Mouse (Mus musculus) heart, embryonic 15.5 days (tissue): Measurements from ENCODE around the gene Polr2g. TPM values are rescaled to one million over a fixed set of nuclear protein-coding genes. Genes with fewer than 3 reads are reported as not detected.
"Not testable (repeated sequence)": the region's sequence is repeated elsewhere in the genome, so short reads cannot be mapped to it uniquely, and the experiment has no call there.

ENCODE experiments used
- ATAC-seq: fragments of 200-750 bp; cut with Nextera tagmentation; replicated peaks from 2 replicates; pipeline ENCODE4 v1.8.0; 2017; ENCODE audit warnings: low read depth, moderate TSS enrichment; ENCODE audit not compliant: insufficient number of reproducible peaks, insufficient read depth, low FRiP score
- H3K27ac ChIP-seq: fragments of 300-500 bp; sonication (generic); 2 replicates; pipeline ENCODE4 v1.5.1; 2015; ENCODE audit warnings: mild to moderate bottlenecking, inconsistent platforms
- H3K27me3 ChIP-seq: fragments of 300-500 bp; sonication (generic); 2 replicates; pipeline ENCODE4 v1.6.1; 2015; ENCODE audit warnings: inconsistent platforms
- H3K36me3 ChIP-seq: fragments of 300-500 bp; sonication (generic); 2 replicates; pipeline ENCODE4 v1.6.1; 2015; ENCODE audit warnings: mild to moderate bottlenecking, inconsistent platforms
- H3K4me1 ChIP-seq: fragments of 300-500 bp; sonication (generic); replicated peaks from 2 replicates; pipeline ENCODE4 v1.6.1; 2015; ENCODE audit warnings: inconsistent platforms
- H3K4me2 ChIP-seq: fragments of 300-500 bp; sonication (generic); 2 replicates; pipeline ENCODE4 v1.6.1; 2015; ENCODE audit warnings: inconsistent platforms, mild to moderate bottlenecking, moderate library complexity
- H3K4me3 ChIP-seq: fragments of 300-500 bp; sonication (generic); 2 replicates; pipeline ENCODE4 v1.5.1; 2015; ENCODE audit warnings: mild to moderate bottlenecking, inconsistent platforms
- H3K9ac ChIP-seq: fragments of 300-500 bp; sonication (generic); 2 replicates; pipeline ENCODE4 v1.6.1; 2015; ENCODE audit warnings: mild to moderate bottlenecking, inconsistent platforms
- H3K9me3 ChIP-seq: fragments of 300-500 bp; sonication (generic); replicated peaks from 2 replicates; pipeline ENCODE4 v1.6.1; 2016; ENCODE audit warnings: inconsistent platforms
- WGBS: fragments of 180-500 bp; shearing (Covaris S2); methylation state at CpG from one replicate; pipeline ENCODE4 v1.1.7; 2015; ENCODE audit warnings: mixed read lengths; 5-methylcytosine and 5-hydroxymethylcytosine counted together
- polyA plus RNA-seq: library from polyadenylated mRNA; unstranded; fragments of >200 nt; fragmentation: Nextera tagmentation; extraction: Ambion mirVana; gene quantifications from 2 replicates; pipeline ENCODE4 v1.2.1, GENCODE M21; 2015

The Polr2g gene
- 118 and 126 TPM in 2 replicates for polyA plus RNA-seq

GRCm38 (mm10) chr19:8798264-8798946 lies at the start of gene Polr2g:
Gene Polr2g, minus strand, starts transcription at chr19:8798577.
- Histone ChIP-seq H3K9me3 (no peaks in the 10 kb centered on the region), H3K36me3 (peaks cover 21% of the 10 kb centered on the region), H3K27me3 (no peaks in the 10 kb centered on the region), H3K27ac (peak within 1 kb of the TSS; percentile 68), H3K9ac (peak within 1 kb of the TSS; percentile 85), H3K4me1 (peaks cover 19% of the 10 kb centered on the region), H3K4me2 (peak within 1 kb of the TSS; percentile 72), H3K4me3 (peak within 1 kb of the TSS; percentile 89)
- peak; percentile 76 for ATAC-seq
- 2% methylated on average over 25 of the region's 25 CpGs for WGBS

GRCm38 (mm10) chr19:8844371-8845129 lies 46.2 kb upstream of the Polr2g start:
- Histone ChIP-seq H3K9me3 (no peaks in the 10 kb centered on the region), H3K36me3 (peaks cover 37% of the 10 kb centered on the region), H3K4me3 (no peak overlapping the region), H3K9ac (no peak overlapping the region), H3K4me1 (peaks cover 15% of the 10 kb centered on the region), H3K27me3 (no peaks in the 10 kb centered on the region), H3K4me2 (no peak overlapping the region), H3K27ac (no peak overlapping the region)
- WGBS: 56% methylated on average over 5 of the region's 5 CpGs
- ATAC-seq: no peak

- Histone ChIP-seq H3K9ac (no peak overlapping the region), H3K27me3 (no peaks in the 10 kb centered on the region), H3K4me1 (peaks cover 31% of the 10 kb centered on the region), H3K36me3 (peaks cover 32% of the 10 kb centered on the region), H3K4me2 (no peak overlapping the region), H3K9me3 (no peaks in the 10 kb centered on the region), H3K4me3 (no peak overlapping the region), H3K27ac (no peak overlapping the region)
- ATAC-seq: no peak
- WGBS: 82% methylated on average over 6 of the region's 6 CpGs
Measured at GRCm38 (mm10) chr19:8842961-8843360, 44.6 kb upstream of the Polr2g start.

- peak overlapping the region; percentile 68; the same call in 1 of the 2 replicates for H3K9ac ChIP-seq
- peaks cover 14% of the 10 kb centered on the region for H3K36me3 ChIP-seq
- no peak for ATAC-seq
- H3K4me1 ChIP-seq: peaks cover 33% of the 10 kb centered on the region
- H3K4me3 ChIP-seq: peak overlapping the region; percentile 64
- peak overlapping the region; percentile 84 for H3K4me2 ChIP-seq
- no peaks in the 10 kb centered on the region for H3K9me3 ChIP-seq
- H3K27me3 ChIP-seq: no peaks in the 10 kb centered on the region
- WGBS: 93% methylated on average over 7 of the region's 7 CpGs
- no peak overlapping the region for H3K27ac ChIP-seq
Measured at GRCm38 (mm10) chr19:8841012-8841411, 42.6 kb upstream of the Polr2g start.

- no peaks in the 10 kb centered on the region for H3K27me3 ChIP-seq
- H3K9ac ChIP-seq: peak overlapping the region; percentile 68
- ATAC-seq: peak; percentile 36
- H3K4me2 ChIP-seq: peak overlapping the region; percentile 84
- no peak overlapping the region for H3K27ac ChIP-seq
- H3K4me1 ChIP-seq: peaks cover 33% of the 10 kb centered on the region
- no peaks in the 10 kb centered on the region for H3K9me3 ChIP-seq
- 26% methylated on average over 29 of the region's 29 CpGs for WGBS
- H3K4me3 ChIP-seq: peak overlapping the region; percentile 64
- H3K36me3 ChIP-seq: peaks cover 10% of the 10 kb centered on the region; the same call in 1 of the 2 replicates
Measured at GRCm38 (mm10) chr19:8839908-8840791, 41.8 kb upstream of the Polr2g start.

GRCm38 (mm10) chr19:8839103-8839907 lies 40.9 kb upstream of the Polr2g start, which contains the start of gene Gng3:
Gene Gng3, minus strand, starts transcription at chr19:8839194.
- H3K4me2 ChIP-seq: peak within 1 kb of the TSS; percentile 95
- peaks cover 33% of the 10 kb centered on the region for H3K4me1 ChIP-seq
- H3K4me3 ChIP-seq: peak within 1 kb of the TSS; percentile 65
- H3K36me3 ChIP-seq: peaks cover 17% of the 10 kb centered on the region; the same call in 1 of the 2 replicates
- 0 out of 2 replicates have a peak, but pooled peaks have one; percentile 2 for ATAC-seq
- peak within 1 kb of the TSS; percentile 76 for H3K9ac ChIP-seq
- H3K27ac ChIP-seq: peak within 1 kb of the TSS; percentile 97
- H3K27me3 ChIP-seq: no peaks in the 10 kb centered on the region
- 66% methylated on average over 11 of the region's 11 CpGs for WGBS
- no peaks in the 10 kb centered on the region for H3K9me3 ChIP-seq

- Histone ChIP-seq H3K36me3 (peaks cover 28% of the 10 kb centered on the region), H3K27ac (peak overlapping the region; percentile 97), H3K4me3 (peak overlapping the region; percentile 65), H3K4me2 (peak overlapping the region; percentile 95), H3K4me1 (peaks cover 33% of the 10 kb centered on the region), H3K9me3 (no peaks in the 10 kb centered on the region), H3K9ac (peak overlapping the region; percentile 76), H3K27me3 (no peaks in the 10 kb centered on the region)
- WGBS: 20% methylated on average over 15 of the region's 15 CpGs
- ATAC-seq: no peak
Measured at GRCm38 (mm10) chr19:8838041-8838730, 39.8 kb upstream of the Polr2g start.

GRCm38 (mm10) chr19:8837251-8837791 lies 38.9 kb upstream of the Polr2g start, which contains the start of gene Bscl2:
Gene Bscl2, plus strand, starts transcription at chr19:8837467.
- Histone ChIP-seq H3K27ac (peak within 1 kb of the TSS; percentile 97), H3K4me1 (peaks cover 33% of the 10 kb centered on the region), H3K27me3 (no peaks in the 10 kb centered on the region), H3K4me3 (peak within 1 kb of the TSS; percentile 65), H3K9ac (peak within 1 kb of the TSS; percentile 76), H3K4me2 (peak within 1 kb of the TSS; percentile 95), H3K36me3 (peaks cover 29% of the 10 kb centered on the region), H3K9me3 (no peaks in the 10 kb centered on the region)
- ATAC-seq: peak; percentile 65
- 1% methylated on average over 35 of the region's 38 CpGs for WGBS

GRCm38 (mm10) chr19:8836327-8836726 lies 38.0 kb upstream of the Polr2g start:
- not testable (repeated sequence) for ATAC-seq, H3K4me2 ChIP-seq, H3K27me3 ChIP-seq, H3K9me3 ChIP-seq, H3K4me3 ChIP-seq, H3K9ac ChIP-seq, H3K27ac ChIP-seq
- H3K36me3 ChIP-seq: peaks cover 36% of the 10 kb centered on the region
- H3K4me1 ChIP-seq: peaks cover 33% of the 10 kb centered on the region
- 94% methylated on average over 10 of the region's 10 CpGs for WGBS
